Mouse (Mus musculus): ENCODE data around the gene Ttc39b. TPM values are rescaled to one million over a fixed set of nuclear protein-coding genes. Genes with fewer than 3 reads are reported as not detected.

Gene Ttc39b
- 10 to 100 TPM; 34.6 to 37.0 TPM for total RNA-seq (2021)
- long read RNA-seq, experiment 1, full-length matches to known transcripts = 2 of 9 reads
- long read RNA-seq, experiment 1, partial matches to known transcripts = 0 of 9 reads
- long read RNA-seq, experiment 1, other reads (novel, unspliced or antisense) = 7 of 9 reads
- long read RNA-seq, experiment 2, full-length matches to known transcripts = 2 of 15 reads
- long read RNA-seq, experiment 2, partial matches to known transcripts = 1 of 15 reads
- long read RNA-seq, experiment 2, other reads (novel, unspliced or antisense) = 12 of 15 reads

DNA sequence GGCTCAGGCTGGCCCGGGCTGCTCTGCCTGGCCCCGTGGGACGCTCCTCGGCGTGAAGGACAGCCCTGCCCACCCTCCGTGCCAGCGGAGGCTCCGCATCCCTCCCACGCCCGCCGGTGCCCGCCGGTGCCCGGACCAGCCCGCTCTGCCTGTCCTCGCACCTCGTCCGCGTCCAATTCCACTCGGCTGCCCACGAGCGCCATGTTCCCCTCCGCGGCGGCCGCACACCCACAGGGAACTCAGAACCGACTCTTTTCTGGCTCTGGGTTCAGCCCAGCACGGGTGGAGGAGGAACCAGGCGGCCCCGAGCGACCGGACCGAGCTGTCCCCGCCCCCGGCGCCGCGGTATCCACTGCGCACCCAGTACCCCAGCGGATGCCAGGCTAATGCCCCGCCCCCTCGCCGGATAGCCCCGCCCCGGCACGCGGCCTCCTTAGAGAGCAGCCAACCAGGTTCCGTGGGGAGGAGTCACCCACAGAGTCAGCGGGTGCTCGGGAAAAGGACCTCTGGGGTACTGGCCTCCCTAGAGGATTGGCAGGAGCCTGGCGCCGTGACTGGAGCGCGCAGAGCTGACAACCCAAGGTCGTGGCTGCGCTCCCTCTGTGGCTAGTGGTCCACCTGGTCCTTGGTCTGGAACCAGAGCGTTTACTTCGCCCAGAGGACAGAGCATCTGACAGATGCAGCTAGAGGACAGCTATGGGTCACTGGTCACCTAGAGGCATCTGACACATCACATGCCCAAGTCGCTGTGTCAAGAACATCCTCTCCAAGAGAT is at the start of gene Ttc39b:
TSS of gene Ttc39b (minus strand) at position 346 of the 775 bp plus-strand sequence.
- H3K4me3 ChIP-seq = peak within 1 kb of the TSS; percentile 92
- no peak for TF ChIP-seq CTCF (conservative IDR thresholded peaks at IDR 0.05)
- peak within 1 kb of the TSS; percentile 86 for H3K27ac ChIP-seq
- peak; percentile 96 to 97 for DNase-seq (ENCODE audit: low spot score in 2 of 2)

GRCm38 (mm10) chr4:83373381-83373780 is 49.3 kb upstream of the Ttc39b start:
- no peak for DNase-seq (ENCODE audit: low spot score in 2 of 2)
- Histone ChIP-seq H3K27ac (no peak overlapping the region), H3K4me3 (no peak overlapping the region)
- TF ChIP-seq CTCF (conservative IDR thresholded peaks at IDR 0.05) = no peak

DNA sequence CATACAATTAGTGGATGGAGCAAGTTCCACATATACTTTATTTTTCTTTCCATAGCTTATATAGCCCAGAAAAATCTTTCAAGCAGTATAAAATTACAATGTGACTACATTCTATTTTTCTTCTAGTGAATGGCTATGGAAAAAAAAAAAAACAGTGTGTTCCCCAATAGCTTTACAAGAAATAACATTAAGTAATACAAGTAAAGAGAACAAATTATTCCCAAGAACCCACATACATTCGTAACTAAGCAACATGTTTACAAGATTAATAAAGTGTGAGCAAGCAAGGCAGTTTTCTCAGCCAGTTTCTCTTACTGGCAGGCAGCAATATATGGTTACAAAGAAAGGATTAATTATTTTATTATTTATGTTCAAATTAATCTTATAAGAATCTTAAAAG is 33.7 kb upstream of the Ttc39b start:
- no peak for DNase-seq (ENCODE audit: low spot score in 2 of 2)
- no peak overlapping the region for H3K27ac ChIP-seq
- no peak overlapping the region for H3K4me3 ChIP-seq
- no peak for TF ChIP-seq CTCF (conservative IDR thresholded peaks at IDR 0.05)

DNA sequence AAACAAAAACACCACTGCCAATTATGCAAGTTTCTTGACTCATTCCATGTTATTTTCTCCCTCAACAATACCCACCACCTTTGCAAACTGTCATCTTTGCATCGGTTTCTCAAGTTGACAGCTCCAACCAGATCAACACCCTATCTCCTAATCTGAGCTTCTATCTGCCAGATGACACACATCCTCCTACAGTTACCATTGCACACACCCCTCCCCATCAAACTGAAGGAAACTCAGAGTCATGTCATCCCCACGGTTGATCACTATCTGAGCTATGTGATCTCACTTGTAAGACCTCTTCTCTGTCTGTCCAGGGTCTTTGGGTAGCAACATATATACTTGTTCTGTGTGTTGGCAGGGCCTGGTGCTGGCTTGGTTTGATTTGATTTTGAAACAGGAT is 30.7 kb upstream of the Ttc39b start:
- no peak for DNase-seq (ENCODE audit: low spot score in 2 of 2)
- Histone ChIP-seq H3K4me3 (no peak overlapping the region), H3K27ac (no peak overlapping the region)
- TF ChIP-seq CTCF (conservative IDR thresholded peaks at IDR 0.05) = no peak

- no peak for DNase-seq (ENCODE audit: low spot score in 2 of 2)
- TF ChIP-seq CTCF (conservative IDR thresholded peaks at IDR 0.05) = no peak
- Histone ChIP-seq H3K4me3 (no peak overlapping the region), H3K27ac (no peak overlapping the region)
Observed at GRCm38 (mm10) chr4:83353949-83354348, 29.9 kb upstream of the Ttc39b start.

- no peak for DNase-seq (ENCODE audit: low spot score in 2 of 2)
- no peak overlapping the region for H3K4me3 ChIP-seq
- TF ChIP-seq CTCF (conservative IDR thresholded peaks at IDR 0.05) = no peak
- H3K27ac ChIP-seq = no peak overlapping the region
Observed at GRCm38 (mm10) chr4:83353276-83353675, 29.2 kb upstream of the Ttc39b start.

- peak; percentile 47 to 62 for DNase-seq (ENCODE audit: low spot score in 2 of 2)
- Histone ChIP-seq H3K27ac (no peak overlapping the region), H3K4me3 (no peak overlapping the region)
- no peak for TF ChIP-seq CTCF (conservative IDR thresholded peaks at IDR 0.05)
Observed at GRCm38 (mm10) chr4:83350719-83351118, 26.7 kb upstream of the Ttc39b start.

GRCm38 (mm10) chr4:83348970-83349369 is 24.9 kb upstream of the Ttc39b start:
- Histone ChIP-seq H3K4me3 (no peak overlapping the region), H3K27ac (no peak overlapping the region)
- no peak for TF ChIP-seq CTCF (conservative IDR thresholded peaks at IDR 0.05)
- DNase-seq (ENCODE audit: low spot score in 2 of 2) = no peak

DNA sequence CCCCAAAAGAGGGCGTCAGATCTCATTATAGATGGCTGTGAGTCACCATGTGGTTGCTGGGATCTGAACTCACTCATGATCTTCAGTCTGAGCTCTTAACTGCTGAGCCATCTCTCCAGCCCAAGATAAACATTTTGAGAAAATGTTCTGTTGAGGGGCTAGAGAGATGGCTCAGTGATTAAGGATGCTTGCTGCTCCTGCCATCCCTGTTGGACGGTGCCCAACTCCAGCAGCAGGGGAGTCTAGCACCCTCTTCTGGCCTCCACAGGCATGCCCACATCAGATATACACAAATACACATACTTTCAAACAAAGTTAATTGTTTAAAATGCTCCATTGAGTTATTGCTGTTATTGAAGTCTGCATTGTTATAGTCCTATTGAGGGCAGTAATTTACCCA is 19.8 kb upstream of the Ttc39b start:
- Histone ChIP-seq H3K4me3 (no peak overlapping the region), H3K27ac (no peak overlapping the region)
- DNase-seq (ENCODE audit: low spot score in 2 of 2) = no peak
- peak; percentile 61 for TF ChIP-seq CTCF (conservative IDR thresholded peaks at IDR 0.05)

DNA sequence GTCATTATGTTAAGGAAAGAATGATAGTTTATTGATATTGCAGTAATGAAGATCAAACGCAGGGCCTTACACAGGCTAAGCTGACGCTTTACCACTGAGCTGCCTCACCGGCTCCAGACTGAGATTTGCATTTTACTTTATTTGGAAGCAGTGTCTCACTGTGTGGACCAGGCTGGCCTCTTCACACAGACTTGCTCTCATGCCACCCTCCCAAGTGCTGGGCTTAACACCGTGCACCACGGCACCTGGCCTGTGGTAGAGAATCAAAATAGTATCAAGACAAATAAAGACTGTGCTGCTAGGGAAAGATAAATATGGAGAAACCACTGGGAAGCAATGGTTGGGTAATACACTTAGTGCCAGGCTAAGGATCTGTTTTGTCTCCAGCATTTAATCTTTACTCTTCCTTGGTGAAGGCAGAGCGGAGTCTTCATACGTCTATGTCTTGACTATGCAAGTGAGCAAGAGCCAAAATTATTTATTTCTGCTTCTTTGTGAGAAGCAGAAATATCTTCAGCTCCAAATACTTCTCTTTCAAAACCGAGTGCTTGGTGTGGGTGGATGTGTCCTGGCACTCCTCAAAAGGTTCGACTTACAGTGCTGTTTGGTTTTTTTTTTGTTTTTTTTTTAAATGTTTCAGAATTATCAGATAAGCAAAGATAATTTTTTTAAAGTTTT is 19.2 kb upstream of the Ttc39b start:
- TF ChIP-seq CTCF (conservative IDR thresholded peaks at IDR 0.05) = no peak
- H3K27ac ChIP-seq = no peak overlapping the region
- H3K4me3 ChIP-seq = no peak overlapping the region
- no peak for DNase-seq (ENCODE audit: low spot score in 2 of 2)

DNA sequence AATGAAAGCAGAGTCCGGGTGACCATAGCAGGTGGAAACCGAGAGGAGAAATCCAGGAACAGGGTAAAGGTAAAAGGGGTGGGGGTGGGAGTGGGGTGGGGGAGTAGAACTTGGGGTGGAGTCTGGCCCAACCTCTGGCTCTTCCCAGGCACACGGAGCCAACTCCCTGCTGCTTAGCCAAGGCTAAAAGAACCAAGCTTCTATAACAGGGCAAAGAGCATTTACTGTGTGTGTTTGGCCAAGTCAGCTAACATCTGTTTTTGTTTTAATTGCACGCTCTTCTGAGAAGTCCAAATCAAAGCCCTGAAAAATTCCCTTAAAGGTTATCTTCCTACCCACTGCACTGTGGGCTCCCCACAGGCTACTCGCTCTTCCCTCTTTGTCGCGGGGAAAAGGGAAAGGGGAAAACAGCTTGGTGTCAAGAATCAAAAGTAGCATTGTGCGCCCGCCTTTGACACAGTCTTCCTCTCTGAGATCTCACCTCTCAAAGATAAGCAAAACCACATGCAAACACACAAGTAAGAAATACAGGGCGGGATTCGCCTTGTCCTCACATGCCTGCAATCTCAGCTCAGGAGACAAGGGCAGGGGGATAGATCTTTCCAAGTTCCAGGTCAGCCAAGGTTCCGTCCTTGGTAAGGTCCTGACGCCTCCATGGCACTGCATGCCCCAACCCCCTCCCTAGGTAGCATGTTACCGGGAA is 18.4 kb upstream of the Ttc39b start:
- no peak for DNase-seq (ENCODE audit: low spot score in 2 of 2)
- TF ChIP-seq CTCF (conservative IDR thresholded peaks at IDR 0.05) = no peak
- Histone ChIP-seq H3K27ac (no peak overlapping the region), H3K4me3 (no peak overlapping the region)

GRCm38 (mm10) chr4:83339393-83339792 is 15.3 kb upstream of the Ttc39b start:
- TF ChIP-seq CTCF (conservative IDR thresholded peaks at IDR 0.05) = no peak

DNA sequence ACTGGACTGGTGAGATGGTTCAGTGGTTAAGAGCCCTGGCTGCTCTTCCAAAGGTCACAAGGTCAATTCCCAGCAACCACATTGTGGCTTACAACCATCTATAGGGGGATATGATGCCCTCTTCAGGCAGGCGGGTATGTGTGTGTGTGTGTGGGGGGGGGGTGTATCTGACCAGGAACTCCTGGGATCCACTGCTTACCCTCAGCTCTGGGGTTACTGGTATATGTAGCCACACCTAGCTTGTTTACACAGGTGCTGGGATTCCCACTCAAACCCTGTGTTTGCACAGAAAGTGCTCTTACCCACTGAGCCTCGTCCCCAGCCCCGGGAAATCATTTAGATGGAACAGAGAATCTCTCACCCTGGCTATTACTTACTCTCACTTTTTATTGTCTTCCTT is 13.7 kb upstream of the Ttc39b start:
- DNase-seq (ENCODE audit: low spot score in 2 of 2) = no peak
- Histone ChIP-seq H3K4me3 (no peak overlapping the region), H3K27ac (no peak overlapping the region)
- TF ChIP-seq CTCF (conservative IDR thresholded peaks at IDR 0.05) = no peak

More at GRCm38 (mm10) chr4:83339393-83339792, 15.3 kb upstream of the Ttc39b start:
- Histone ChIP-seq H3K4me3 (no peak overlapping the region), H3K27ac (no peak overlapping the region)
- no peak for DNase-seq (ENCODE audit: low spot score in 2 of 2)

All from layer of hippocampus, adult 2 months (tissue).